Mouse (Mus musculus): ENCODE results near the gene Lims1. TPM values are rescaled to one million over a fixed set of nuclear protein-coding genes. Genes with fewer than 3 reads are reported as not detected.

Gene Lims1
- polyA plus RNA-seq, 1 experiment from 2014 or later: 87.4 TPM

GRCm38 (mm10) chr10:58395723-58396122, 72.5 kb downstream of the Lims1 start:
- H3K4me2 ChIP-seq (ENCODE audit: low read depth): no peak overlapping the region
- DNase-seq (ENCODE audit: low spot score) (no peak), ATAC-seq (ENCODE audit: insufficient read depth, low FRiP score, low TSS enrichment) (no peak)
- H3K27ac ChIP-seq (ENCODE audit: low read depth, low read length): no peak overlapping the region
- H3K4me1 ChIP-seq (ENCODE audit: control insufficient read depth, insufficient read depth, low read length): no peaks in the 10 kb centered on the region
- no peaks in the 10 kb centered on the region; the same call in 1 of the 2 replicates for H3K36me3 ChIP-seq (ENCODE audit: control insufficient read depth, insufficient read depth, low read length)
- no peaks in the 10 kb centered on the region for H3K9me3 ChIP-seq (ENCODE audit: control insufficient read depth, low read length)
- no peaks in the 10 kb centered on the region for H3K27me3 ChIP-seq (ENCODE audit: control insufficient read depth, insufficient read depth, low read length)
- 94% methylated on average over 2 of the region's 2 CpGs for WGBS
- H3K9ac ChIP-seq (ENCODE audit: low read length): no peak overlapping the region
- no peak overlapping the region for H3K4me3 ChIP-seq (ENCODE audit: low read depth, low read length)

- WGBS: 77% methylated on average over 3 of the region's 3 CpGs
- Histone ChIP-seq H3K27ac (ENCODE audit: low read depth, low read length) (no peak overlapping the region), H3K4me3 (ENCODE audit: low read depth, low read length) (no peak overlapping the region), H3K36me3 (ENCODE audit: control insufficient read depth, insufficient read depth, low read length) (no peaks in the 10 kb centered on the region; the same call in 1 of the 2 replicates), H3K4me2 (ENCODE audit: low read depth) (no peak overlapping the region), H3K9me3 (ENCODE audit: control insufficient read depth, low read length) (no peaks in the 10 kb centered on the region), H3K27me3 (ENCODE audit: control insufficient read depth, insufficient read depth, low read length) (no peaks in the 10 kb centered on the region), H3K9ac (ENCODE audit: low read length) (no peak overlapping the region), H3K4me1 (ENCODE audit: control insufficient read depth, insufficient read depth, low read length) (no peaks in the 10 kb centered on the region)
- no peak for DNase-seq (ENCODE audit: low spot score)
- no peak for ATAC-seq (ENCODE audit: insufficient read depth, low FRiP score, low TSS enrichment)
These were observed 73.3 kb downstream of the Lims1 start for GRCm38 (mm10) chr10:58396600-58396999.

- Histone ChIP-seq H3K27ac (ENCODE audit: low read depth, low read length) (no peak overlapping the region), H3K9ac (ENCODE audit: low read length) (no peak overlapping the region), H3K4me3 (ENCODE audit: low read depth, low read length) (no peak overlapping the region), H3K4me1 (ENCODE audit: control insufficient read depth, insufficient read depth, low read length) (no peaks in the 10 kb centered on the region), H3K4me2 (ENCODE audit: low read depth) (no peak overlapping the region), H3K9me3 (ENCODE audit: control insufficient read depth, low read length) (no peaks in the 10 kb centered on the region), H3K36me3 (ENCODE audit: control insufficient read depth, insufficient read depth, low read length) (no peaks in the 10 kb centered on the region; the same call in 1 of the 2 replicates), H3K27me3 (ENCODE audit: control insufficient read depth, insufficient read depth, low read length) (no peaks in the 10 kb centered on the region)
- DNase-seq (ENCODE audit: low spot score) (no peak), ATAC-seq (ENCODE audit: insufficient read depth, low FRiP score, low TSS enrichment) (no peak)
- 97% methylated on average over 8 of the region's 8 CpGs for WGBS
These were observed 75.7 kb downstream of the Lims1 start for GRCm38 (mm10) chr10:58398941-58399340.

GRCm38 (mm10) chr10:58401838-58402237, 78.6 kb downstream of the Lims1 start:
- no peak overlapping the region for H3K4me3 ChIP-seq (ENCODE audit: low read depth, low read length)
- H3K9ac ChIP-seq (ENCODE audit: low read length): no peak overlapping the region
- no peak overlapping the region for H3K4me2 ChIP-seq (ENCODE audit: low read depth)
- no peak overlapping the region for H3K27ac ChIP-seq (ENCODE audit: low read depth, low read length)
- ATAC-seq (ENCODE audit: insufficient read depth, low FRiP score, low TSS enrichment) (no peak), DNase-seq (ENCODE audit: low spot score) (no peak)
- no peaks in the 10 kb centered on the region for H3K9me3 ChIP-seq (ENCODE audit: control insufficient read depth, low read length)
- peaks cover 2% of the 10 kb centered on the region; the same call in 1 of the 2 replicates for H3K36me3 ChIP-seq (ENCODE audit: control insufficient read depth, insufficient read depth, low read length)
- H3K4me1 ChIP-seq (ENCODE audit: control insufficient read depth, insufficient read depth, low read length): no peaks in the 10 kb centered on the region
- 92% methylated on average over 3 of the region's 3 CpGs for WGBS
- no peaks in the 10 kb centered on the region for H3K27me3 ChIP-seq (ENCODE audit: control insufficient read depth, insufficient read depth, low read length)

- WGBS: 87% methylated on average over 6 of the region's 6 CpGs
- Histone ChIP-seq H3K27ac (ENCODE audit: low read depth, low read length) (no peak overlapping the region), H3K4me2 (ENCODE audit: low read depth) (no peak overlapping the region), H3K4me1 (ENCODE audit: control insufficient read depth, insufficient read depth, low read length) (no peaks in the 10 kb centered on the region), H3K36me3 (ENCODE audit: control insufficient read depth, insufficient read depth, low read length) (peaks cover 4% of the 10 kb centered on the region), H3K27me3 (ENCODE audit: control insufficient read depth, insufficient read depth, low read length) (no peaks in the 10 kb centered on the region), H3K9ac (ENCODE audit: low read length) (no peak overlapping the region), H3K9me3 (ENCODE audit: control insufficient read depth, low read length) (no peaks in the 10 kb centered on the region), H3K4me3 (ENCODE audit: low read depth, low read length) (no peak overlapping the region)
- ATAC-seq (ENCODE audit: insufficient read depth, low FRiP score, low TSS enrichment) (no peak), DNase-seq (ENCODE audit: low spot score) (no peak)
These were observed 81.4 kb downstream of the Lims1 start for GRCm38 (mm10) chr10:58404639-58405038.

GRCm38 (mm10) chr10:58405285-58405948, 82.2 kb downstream of the Lims1 start:
- DNase-seq (ENCODE audit: low spot score): no peak
- Histone ChIP-seq H3K27ac (ENCODE audit: low read depth, low read length) (no peak overlapping the region), H3K9me3 (ENCODE audit: control insufficient read depth, low read length) (no peaks in the 10 kb centered on the region), H3K4me3 (ENCODE audit: low read depth, low read length) (no peak overlapping the region), H3K36me3 (ENCODE audit: control insufficient read depth, insufficient read depth, low read length) (peaks cover 6% of the 10 kb centered on the region), H3K27me3 (ENCODE audit: control insufficient read depth, insufficient read depth, low read length) (no peaks in the 10 kb centered on the region), H3K4me2 (ENCODE audit: low read depth) (no peak overlapping the region), H3K4me1 (ENCODE audit: control insufficient read depth, insufficient read depth, low read length) (no peaks in the 10 kb centered on the region), H3K9ac (ENCODE audit: low read length) (no peak overlapping the region)
- no peak for ATAC-seq (ENCODE audit: insufficient read depth, low FRiP score, low TSS enrichment)
- WGBS: 84% methylated on average over 4 of the region's 4 CpGs

- no peaks in the 10 kb centered on the region for H3K4me1 ChIP-seq (ENCODE audit: control insufficient read depth, insufficient read depth, low read length)
- DNase-seq (ENCODE audit: low spot score) (no peak), ATAC-seq (ENCODE audit: insufficient read depth, low FRiP score, low TSS enrichment) (no peak)
- peaks cover 6% of the 10 kb centered on the region for H3K36me3 ChIP-seq (ENCODE audit: control insufficient read depth, insufficient read depth, low read length)
- no peaks in the 10 kb centered on the region for H3K9me3 ChIP-seq (ENCODE audit: control insufficient read depth, low read length)
- no peaks in the 10 kb centered on the region for H3K27me3 ChIP-seq (ENCODE audit: control insufficient read depth, insufficient read depth, low read length)
- H3K9ac ChIP-seq (ENCODE audit: low read length): no peak overlapping the region
- WGBS: 87% methylated on average over 2 of the region's 2 CpGs
- H3K27ac ChIP-seq (ENCODE audit: low read depth, low read length): no peak overlapping the region
- no peak overlapping the region for H3K4me2 ChIP-seq (ENCODE audit: low read depth)
- H3K4me3 ChIP-seq (ENCODE audit: low read depth, low read length): no peak overlapping the region
These were observed 82.7 kb downstream of the Lims1 start for GRCm38 (mm10) chr10:58405949-58406305.

- no peak overlapping the region for H3K4me2 ChIP-seq (ENCODE audit: low read depth)
- ATAC-seq (ENCODE audit: insufficient read depth, low FRiP score, low TSS enrichment): no peak
- no peak overlapping the region for H3K9ac ChIP-seq (ENCODE audit: low read length)
- no peaks in the 10 kb centered on the region for H3K4me1 ChIP-seq (ENCODE audit: control insufficient read depth, insufficient read depth, low read length)
- H3K9me3 ChIP-seq (ENCODE audit: control insufficient read depth, low read length): no peaks in the 10 kb centered on the region
- DNase-seq (ENCODE audit: low spot score): no peak
- H3K36me3 ChIP-seq (ENCODE audit: control insufficient read depth, insufficient read depth, low read length): peaks cover 7% of the 10 kb centered on the region; the same call in 1 of the 2 replicates
- no peaks in the 10 kb centered on the region for H3K27me3 ChIP-seq (ENCODE audit: control insufficient read depth, insufficient read depth, low read length)
- no peak overlapping the region for H3K4me3 ChIP-seq (ENCODE audit: low read depth, low read length)
- WGBS: 90% methylated on average over 4 of the region's 4 CpGs
- no peak overlapping the region for H3K27ac ChIP-seq (ENCODE audit: low read depth, low read length)
These were observed 89.1 kb downstream of the Lims1 start for GRCm38 (mm10) chr10:58412331-58412730.

- no peak overlapping the region for H3K4me2 ChIP-seq (ENCODE audit: low read depth)
- no peaks in the 10 kb centered on the region for H3K27me3 ChIP-seq (ENCODE audit: control insufficient read depth, insufficient read depth, low read length)
- H3K9me3 ChIP-seq (ENCODE audit: control insufficient read depth, low read length): no peaks in the 10 kb centered on the region
- no peak overlapping the region for H3K27ac ChIP-seq (ENCODE audit: low read depth, low read length)
- no peak overlapping the region for H3K9ac ChIP-seq (ENCODE audit: low read length)
- ATAC-seq (ENCODE audit: insufficient read depth, low FRiP score, low TSS enrichment): no peak
- H3K36me3 ChIP-seq (ENCODE audit: control insufficient read depth, insufficient read depth, low read length): peaks cover 7% of the 10 kb centered on the region; the same call in 1 of the 2 replicates
- no peak overlapping the region for H3K4me3 ChIP-seq (ENCODE audit: low read depth, low read length)
- no peak for DNase-seq (ENCODE audit: low spot score)
- H3K4me1 ChIP-seq (ENCODE audit: control insufficient read depth, insufficient read depth, low read length): no peaks in the 10 kb centered on the region
These were observed 89.6 kb downstream of the Lims1 start for GRCm38 (mm10) chr10:58412852-58413251.

All from neural tube, embryonic 11.5 days (tissue).